Mouse (Mus musculus): ENCODE measurements around the gene Ankrd52.

GRCm38 (mm10) chr10:128369599-128369998 lies 7.3 kb upstream of the Ankrd52 start:
- TF ChIP-seq CTCF (IDR thresholded peaks at IDR 0.05; ENCODE audit: insufficient read depth, low read length), result no peak
- no peak for TF ChIP-seq POLR2A (IDR thresholded peaks at IDR 0.05; ENCODE audit: borderline replicate concordance, extremely low read depth, low read depth, low read length)

Measured in lung, adult 2 months (tissue).